Mouse (Mus musculus) heart, embryonic 13.5 days (tissue): ENCODE data around the gene Pank3. TPM values are rescaled to one million over a fixed set of nuclear protein-coding genes. Genes with fewer than 3 reads are reported as not detected.

ENCODE experiments used
- microRNA counts: library from miRNA; unstranded; fragments of <30 nt; microRNA quantifications from one replicate; lab custom pipeline; 2016
- microRNA-seq: library from miRNA; unstranded; fragments of <30 nt; microRNA quantifications from one replicate; pipeline ENCODE4, GENCODE M21; 2016
- polyA plus RNA-seq: library from polyadenylated mRNA; unstranded; fragments of >200 nt; fragmentation: Nextera tagmentation; extraction: Ambion mirVana; gene quantifications from 2 replicates; pipeline ENCODE4 v1.2.1, GENCODE M21; 2015

Gene Pank3
- polyA plus RNA-seq, 1 experiment from 2014 or later: 8.0 TPM

MicroRNAs within 50 kb of the gene (microRNA counts, 519-probe panel; counts per million panel counts)
- microRNA mmu-miR-103 (lab: Ali Mortazavi, UCI): 6,092 counts per million, percentile 94 among the panel's probes with 10 or more counts

Small RNAs within 50 kb of the gene (microRNA-seq; reads per million reads assigned to microRNA genes)
- 3.7 reads per million, percentile 15 among the genes with 10 or more reads in this experiment for gene Mir103-1

Other genes with a start within 250 kb of the Pank3 start
- gene Fbll1, start 29.4 kb downstream of the Pank3 start, polyA plus RNA-seq: not detected in 2 replicates
- gene Rars, start 65.0 kb downstream of the Pank3 start, polyA plus RNA-seq: 63.5 and 70.0 TPM in 2 replicates
- 1.0 and 1.1 TPM in 2 replicates for gene Wwc1, start 211.0 kb downstream of the Pank3 start, polyA plus RNA-seq